Mouse (Mus musculus) intestine, embryonic 15.5 days (tissue): ENCODE measurements around the gene Gm6169. TPM values are rescaled to one million over a fixed set of nuclear protein-coding genes. Genes with fewer than 3 reads are reported as not detected.

Source experiments
- ATAC-seq: fragments of 200-750 bp; cut with Nextera tagmentation; 2 replicates; pipeline ENCODE4 v1.8.0; 2017; ENCODE audit warnings: moderate TSS enrichment, moderate library complexity
- H3K27ac ChIP-seq: fragments of 300-500 bp; sonication (generic); 2 replicates; pipeline ENCODE4 v1.5.1; 2015; ENCODE audit warnings: mild to moderate bottlenecking, inconsistent platforms
- H3K27me3 ChIP-seq: fragments of 300-500 bp; sonication (generic); replicated peaks from 2 replicates; pipeline ENCODE4 v1.6.1; 2015; ENCODE audit warnings: inconsistent platforms
- H3K36me3 ChIP-seq: fragments of 300-500 bp; sonication (generic); 2 replicates; pipeline ENCODE4 v1.6.1; 2015; ENCODE audit warnings: inconsistent platforms
- H3K4me1 ChIP-seq: fragments of 300-500 bp; sonication (generic); replicated peaks from 2 replicates; pipeline ENCODE4 v1.6.1; 2015; ENCODE audit warnings: inconsistent platforms
- H3K4me2 ChIP-seq: fragments of 300-500 bp; sonication (generic); replicated peaks from 2 replicates; pipeline ENCODE4 v1.6.1; 2015; ENCODE audit warnings: mild to moderate bottlenecking, inconsistent platforms
- H3K4me3 ChIP-seq: fragments of 300-500 bp; sonication (generic); replicated peaks from 2 replicates; pipeline ENCODE4 v1.5.1; 2015; ENCODE audit warnings: inconsistent platforms
- H3K9ac ChIP-seq: fragments of 300-500 bp; sonication (generic); 2 replicates; pipeline ENCODE4 v1.6.1; 2015; ENCODE audit warnings: inconsistent platforms
- H3K9me3 ChIP-seq: fragments of 300-500 bp; sonication (generic); 2 replicates; pipeline ENCODE4 v1.6.1; 2016; ENCODE audit warnings: inconsistent platforms
- WGBS: fragments of 180-500 bp; shearing (Covaris S2); methylation state at CpG from one replicate; pipeline ENCODE4 v1.1.7; 2015; 5-methylcytosine and 5-hydroxymethylcytosine counted together
- polyA plus RNA-seq: library from polyadenylated mRNA; unstranded; fragments of >200 nt; fragmentation: Nextera tagmentation; extraction: Ambion mirVana; gene quantifications from 2 replicates; pipeline ENCODE4 v1.2.1, GENCODE M21; 2015

The Gm6169 gene
- polyA plus RNA-seq, 1 experiment from 2014 or later = 3.8 TPM

GRCm38 (mm10) chr13:97088183-97088582 lies 10.9 kb downstream of the Gm6169 start:
- Histone ChIP-seq H3K4me3 (no peak overlapping the region), H3K4me2 (no peak overlapping the region), H3K27ac (no peak overlapping the region), H3K36me3 (no peaks in the 10 kb centered on the region), H3K27me3 (no peaks in the 10 kb centered on the region), H3K4me1 (no peaks in the 10 kb centered on the region), H3K9ac (no peak overlapping the region), H3K9me3 (no peaks in the 10 kb centered on the region)
- no peak for ATAC-seq
- 84% methylated on average over 3 of the region's 3 CpGs for WGBS

GRCm38 (mm10) chr13:97087421-97087820 lies 11.6 kb downstream of the Gm6169 start:
- H3K9ac ChIP-seq = no peak overlapping the region
- no peak overlapping the region for H3K4me2 ChIP-seq
- no peak for ATAC-seq
- WGBS = 89% methylated on average over 6 of the region's 6 CpGs
- no peaks in the 10 kb centered on the region for H3K27me3 ChIP-seq
- H3K4me1 ChIP-seq = no peaks in the 10 kb centered on the region
- H3K27ac ChIP-seq = no peak overlapping the region
- H3K9me3 ChIP-seq = no peaks in the 10 kb centered on the region
- H3K36me3 ChIP-seq = no peaks in the 10 kb centered on the region
- H3K4me3 ChIP-seq = no peak overlapping the region

GRCm38 (mm10) chr13:97086316-97086715 lies 12.7 kb downstream of the Gm6169 start:
- ATAC-seq = no peak
- WGBS = 79% methylated on average over 4 of the region's 9 CpGs
- Histone ChIP-seq H3K4me2 (no peak overlapping the region), H3K4me1 (no peaks in the 10 kb centered on the region), H3K36me3 (no peaks in the 10 kb centered on the region), H3K27me3 (no peaks in the 10 kb centered on the region), H3K9ac (no peak overlapping the region), H3K4me3 (no peak overlapping the region), H3K27ac (no peak overlapping the region), H3K9me3 (no peaks in the 10 kb centered on the region)

GRCm38 (mm10) chr13:97082432-97082831 lies 16.6 kb downstream of the Gm6169 start:
- Histone ChIP-seq H3K9ac (no peak overlapping the region), H3K36me3 (no peaks in the 10 kb centered on the region), H3K4me1 (no peaks in the 10 kb centered on the region), H3K27ac (no peak overlapping the region), H3K27me3 (no peaks in the 10 kb centered on the region), H3K4me3 (no peak overlapping the region), H3K9me3 (no peaks in the 10 kb centered on the region), H3K4me2 (no peak overlapping the region)
- 78% methylated on average over 7 of the region's 7 CpGs for whole genome bisulfite sequencing
- peak; percentile 34; the same call in 1 of the 2 replicates for ATAC-seq

GRCm38 (mm10) chr13:97080615-97081014 lies 18.4 kb downstream of the Gm6169 start:
- Histone ChIP-seq H3K9me3 (no peaks in the 10 kb centered on the region), H3K4me2 (no peak overlapping the region), H3K9ac (no peak overlapping the region), H3K4me1 (no peaks in the 10 kb centered on the region), H3K4me3 (no peak overlapping the region), H3K36me3 (no peaks in the 10 kb centered on the region), H3K27me3 (no peaks in the 10 kb centered on the region), H3K27ac (no peak overlapping the region)
- no peak for ATAC-seq
- WGBS = 94% methylated on average over 3 of the region's 3 CpGs

GRCm38 (mm10) chr13:97080201-97080600 lies 18.8 kb downstream of the Gm6169 start:
- 72% methylated on average over 2 of the region's 2 CpGs for WGBS
- Histone ChIP-seq H3K36me3 (no peaks in the 10 kb centered on the region), H3K4me3 (no peak overlapping the region), H3K27ac (no peak overlapping the region), H3K4me2 (no peak overlapping the region), H3K4me1 (no peaks in the 10 kb centered on the region), H3K9ac (no peak overlapping the region), H3K27me3 (no peaks in the 10 kb centered on the region), H3K9me3 (no peaks in the 10 kb centered on the region)
- ATAC-seq = no peak

- no peak overlapping the region for H3K27ac ChIP-seq
- H3K9ac ChIP-seq = no peak overlapping the region
- H3K36me3 ChIP-seq = no peaks in the 10 kb centered on the region
- WGBS = 91% methylated on average over 2 of the region's 2 CpGs
- no peaks in the 10 kb centered on the region for H3K9me3 ChIP-seq
- no peak for ATAC-seq
- no peak overlapping the region for H3K4me3 ChIP-seq
- no peak overlapping the region for H3K4me2 ChIP-seq
- no peaks in the 10 kb centered on the region for H3K4me1 ChIP-seq
- no peaks in the 10 kb centered on the region for H3K27me3 ChIP-seq
These were observed 21.5 kb downstream of the Gm6169 start for GRCm38 (mm10) chr13:97077556-97077955.

GRCm38 (mm10) chr13:97073497-97073896 lies 25.5 kb downstream of the Gm6169 start:
- no peak for ATAC-seq
- Histone ChIP-seq H3K4me2 (no peak overlapping the region), H3K9ac (no peak overlapping the region), H3K27me3 (no peaks in the 10 kb centered on the region; the same call in 1 of the 2 replicates), H3K27ac (no peak overlapping the region), H3K4me1 (peaks cover 5% of the 10 kb centered on the region; the same call in 1 of the 2 replicates), H3K9me3 (no peaks in the 10 kb centered on the region), H3K4me3 (no peak overlapping the region), H3K36me3 (no peaks in the 10 kb centered on the region)
- 72% methylated on average over 1 of the region's 1 CpGs for WGBS

- Histone ChIP-seq H3K4me1 (peaks cover 5% of the 10 kb centered on the region; the same call in 1 of the 2 replicates), H3K9me3 (no peaks in the 10 kb centered on the region), H3K4me2 (peak overlapping the region; percentile 98), H3K36me3 (no peaks in the 10 kb centered on the region), H3K9ac (peak overlapping the region; percentile 57), H3K27ac (no peak overlapping the region), H3K4me3 (peak overlapping the region; percentile 82), H3K27me3 (no peaks in the 10 kb centered on the region; the same call in 1 of the 2 replicates)
- whole genome bisulfite sequencing = under 1% methylated on average over 59 of the region's 76 CpGs
- ATAC-seq = peak; percentile 71
These were observed 27.3 kb downstream of the Gm6169 start for GRCm38 (mm10) chr13:97071626-97072241.

- 1% methylated on average over 71 of the region's 85 CpGs for WGBS
These were observed 28.0 kb downstream of the Gm6169 start for GRCm38 (mm10) chr13:97070931-97071625.

GRCm38 (mm10) chr13:97068151-97068550 lies 30.9 kb downstream of the Gm6169 start:
- Histone ChIP-seq H3K4me3 (no peak overlapping the region), H3K27me3 (no peaks in the 10 kb centered on the region; the same call in 1 of the 2 replicates), H3K9me3 (no peaks in the 10 kb centered on the region), H3K4me1 (peaks cover 5% of the 10 kb centered on the region; the same call in 1 of the 2 replicates), H3K27ac (no peak overlapping the region), H3K9ac (no peak overlapping the region), H3K36me3 (no peaks in the 10 kb centered on the region), H3K4me2 (no peak overlapping the region)
- WGBS = 71% methylated on average over 8 of the region's 8 CpGs
- no peak for ATAC-seq

More at GRCm38 (mm10) chr13:97070931-97071625, 28.0 kb downstream of the Gm6169 start:
- no peaks in the 10 kb centered on the region for H3K36me3 ChIP-seq
- H3K27ac ChIP-seq = no peak overlapping the region
- H3K9ac ChIP-seq = peak overlapping the region; percentile 57
- H3K4me2 ChIP-seq = peak overlapping the region; percentile 98
- peaks cover 5% of the 10 kb centered on the region; the same call in 1 of the 2 replicates for H3K4me1 ChIP-seq
- H3K4me3 ChIP-seq = peak overlapping the region; percentile 82
- no peaks in the 10 kb centered on the region; the same call in 1 of the 2 replicates for H3K27me3 ChIP-seq
- peak; percentile 81 for ATAC-seq
- no peaks in the 10 kb centered on the region for H3K9me3 ChIP-seq

- Histone ChIP-seq H3K9ac (no peak overlapping the region), H3K4me2 (no peak overlapping the region), H3K4me1 (peaks cover 5% of the 10 kb centered on the region; the same call in 1 of the 2 replicates), H3K9me3 (no peaks in the 10 kb centered on the region), H3K36me3 (no peaks in the 10 kb centered on the region), H3K27me3 (no peaks in the 10 kb centered on the region; the same call in 1 of the 2 replicates), H3K27ac (no peak overlapping the region), H3K4me3 (no peak overlapping the region)
- no peak for ATAC-seq
- WGBS = 28% methylated on average over 6 of the region's 6 CpGs
These were observed 31.3 kb downstream of the Gm6169 start for GRCm38 (mm10) chr13:97067691-97068090.
